Mouse (Mus musculus): ENCODE results near the gene Zmynd8.

DNA sequence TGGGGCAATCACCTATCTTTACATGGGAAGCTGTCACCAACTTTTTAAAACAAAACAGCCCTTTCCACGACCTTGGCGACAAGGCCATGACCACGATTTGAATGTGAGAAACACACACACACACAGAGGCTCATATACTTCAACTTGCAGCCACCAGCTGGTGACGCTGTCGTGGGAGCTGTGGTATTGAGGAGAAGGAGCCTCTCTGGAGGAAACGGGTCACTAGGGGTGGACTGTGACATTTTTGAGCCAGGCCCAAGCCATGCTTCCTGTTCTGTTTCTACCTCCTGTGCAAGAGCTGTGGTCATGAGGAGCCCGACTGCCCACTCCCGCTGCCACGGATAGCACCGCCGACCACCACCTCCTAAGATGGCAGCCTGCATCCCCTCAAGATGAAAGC, 46.4 kb downstream of the Zmynd8 start:
- TF ChIP-seq CHD2 (IDR thresholded peaks at IDR 0.05; ENCODE audit: low read depth, low read length) (no peak), ZNF384 (IDR thresholded peaks at IDR 0.05; ENCODE audit: low read depth, low read length) (no peak), HCFC1 (IDR thresholded peaks at IDR 0.05; ENCODE audit: borderline replicate concordance, insufficient read depth, low read length) (no peak), ZC3H11A (IDR thresholded peaks at IDR 0.05; ENCODE audit: borderline replicate concordance, low read depth, low read length) (no peak), MAFK (IDR thresholded peaks at IDR 0.05; ENCODE audit: insufficient read depth, low read depth, low read length) (no peak)

Data from ES-E14 (cell line).